Mouse (Mus musculus) layer of hippocampus, adult 2 months (tissue): Measurements from ENCODE around the gene Rgs18. TPM values are rescaled to one million over a fixed set of nuclear protein-coding genes. Genes with fewer than 3 reads are reported as not detected.

Experiments
- DNase-seq, 2 experiments: peaks; one replicate each; pipeline ENCODE4 v3.0.0; 2022; ENCODE audit warnings: low spot score in 2 of 2
- H3K27ac ChIP-seq: fragments of 200-600 bp; 2 replicates; pipeline ENCODE4 v1.8.1; 2022
- H3K4me3 ChIP-seq: fragments of 200-600 bp; 2 replicates; pipeline ENCODE4 v1.8.1; 2022; ENCODE audit warnings: mild to moderate bottlenecking
- CTCF ChIP-seq: fragments of 200-600 bp; conservative IDR thresholded peaks from 2 replicates; pipeline ENCODE4 v1.8.1; 2022; ENCODE audit warnings: antibody characterized with exemption, mild to moderate bottlenecking, moderate library complexity
- long read RNA-seq, 2 experiments: library from polyadenylated mRNA; stranded (forward); transcript quantifications; one replicate each; pipeline ENCODE4 v2.0.0; 2021; ENCODE audit warnings: borderline mapping rate in 2 of 2
- total RNA-seq, 2 experiments: library from RNA; stranded (reverse); gene quantifications; 2 replicates each; pipeline ENCODE4 v1.2.3; 2021

Rgs18 gene
- not detected for total RNA-seq
- long read RNA-seq, experiment 1 = 0 reads
- long read RNA-seq, experiment 2 = 0 reads

DNA sequence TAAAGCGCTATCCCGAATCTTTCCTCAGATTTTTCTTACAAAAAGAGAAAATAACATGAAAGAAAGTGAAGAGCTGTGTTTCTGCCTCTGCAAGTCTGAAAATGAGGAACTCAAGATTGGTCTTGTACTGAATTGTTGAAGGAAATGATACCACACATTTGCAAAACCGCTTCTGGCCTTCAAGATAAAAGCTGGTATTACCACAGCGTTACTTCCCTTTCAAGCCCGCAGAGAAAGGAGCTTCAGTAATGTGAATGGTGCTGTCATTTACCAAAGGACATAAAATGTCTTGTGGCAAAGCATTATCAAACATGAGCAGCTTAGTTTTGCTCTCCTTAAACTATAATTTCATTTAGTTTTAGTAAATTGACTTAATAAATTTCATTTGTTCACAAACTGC, at the start of gene Rgs18:
Gene Rgs18 (minus strand): TSS at position 105 of the 400 bp plus-strand sequence.
- no peak for TF ChIP-seq CTCF

DNA sequence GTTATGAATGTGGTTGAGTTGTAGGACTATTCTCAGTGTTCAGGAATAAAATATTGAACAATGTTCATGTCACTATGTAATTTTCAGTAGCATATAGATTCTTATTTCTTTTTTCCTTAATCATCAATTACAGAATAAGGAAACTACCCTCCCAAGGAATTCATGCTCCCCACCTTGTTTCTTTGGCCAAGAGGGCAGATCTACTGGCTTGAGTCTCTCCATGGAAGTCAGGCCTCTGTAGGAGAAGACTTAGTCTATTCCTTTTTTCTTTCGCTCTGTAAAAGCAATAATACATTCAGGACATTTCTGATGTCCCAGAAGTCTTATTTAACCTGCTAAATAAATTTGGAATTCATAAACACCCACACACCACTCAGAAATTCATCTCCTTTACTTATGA, 841 bp downstream of the Rgs18 start:
- Histone ChIP-seq H3K27ac (no peak overlapping the region), H3K4me3 (no peak overlapping the region)
- TF ChIP-seq CTCF = no peak
- DNase-seq = no peak

More for the DNA sequence above, at the start of gene Rgs18:
- Histone ChIP-seq H3K27ac (no peak within 1 kb of the TSS), H3K4me3 (no peak within 1 kb of the TSS)
- DNase-seq = no peak

DNA sequence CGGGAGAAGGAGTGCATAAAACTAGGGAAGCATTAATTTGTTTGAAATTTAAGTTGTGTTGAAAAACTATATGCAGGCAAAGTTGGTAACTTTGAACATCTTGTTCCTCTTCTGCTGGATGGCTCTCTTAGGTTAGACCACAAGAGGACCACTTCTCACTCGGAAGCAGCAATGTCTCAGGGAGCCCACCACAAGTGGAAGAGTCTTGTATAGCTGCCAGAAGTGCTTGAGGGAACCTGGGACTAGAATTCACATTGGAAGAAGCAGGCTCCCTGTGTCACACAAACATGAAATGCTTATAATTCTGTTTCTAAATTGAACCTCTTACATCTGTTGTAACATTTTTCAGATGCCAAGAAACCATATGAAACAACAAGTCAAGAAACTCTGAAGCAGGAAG, 9.0 kb downstream of the Rgs18 start:
- no peak for DNase-seq
- Histone ChIP-seq H3K4me3 (no peak overlapping the region), H3K27ac (no peak overlapping the region)
- TF ChIP-seq CTCF = no peak

DNA sequence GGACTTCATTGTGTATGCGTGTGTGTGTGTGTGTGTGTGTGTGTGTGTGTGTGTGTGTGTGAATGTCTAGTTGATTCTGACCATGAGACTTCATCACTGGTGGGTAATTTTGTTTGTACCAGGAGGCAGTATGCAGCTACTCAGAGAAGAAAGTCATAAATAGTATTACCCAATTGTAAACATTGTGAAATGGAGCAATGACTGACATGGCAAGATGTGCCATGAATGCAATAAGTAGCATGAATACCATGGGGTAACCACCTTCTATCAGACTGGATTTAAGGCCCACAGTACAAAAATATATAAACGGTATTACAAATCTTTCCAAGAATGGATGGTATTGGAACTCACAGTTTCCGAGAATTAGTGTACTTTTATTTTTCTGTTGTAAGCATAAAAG, 14.4 kb downstream of the Rgs18 start:
- Histone ChIP-seq H3K4me3 (no peak overlapping the region), H3K27ac (no peak overlapping the region)
- DNase-seq = no peak
- TF ChIP-seq CTCF = no peak

DNA sequence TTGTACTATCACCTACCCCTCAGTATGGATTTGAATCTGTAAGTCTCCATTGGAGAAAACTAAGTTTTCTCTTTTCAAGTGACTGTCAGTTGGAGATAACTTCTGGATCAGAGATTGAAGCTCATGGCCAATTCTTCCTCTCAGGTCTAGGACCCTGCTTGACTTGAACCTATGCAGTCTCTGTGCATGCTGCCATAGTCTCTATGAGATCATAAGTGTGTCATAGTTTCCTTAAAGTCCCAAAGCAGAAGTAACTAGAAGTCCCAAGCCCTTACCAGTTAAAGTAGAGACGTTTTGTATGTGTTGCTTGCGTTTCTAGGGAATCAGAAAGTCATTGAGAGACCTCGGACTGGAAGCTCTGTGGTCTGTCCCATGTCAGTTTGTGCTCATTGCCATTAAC, 24.5 kb downstream of the Rgs18 start:
- no peak overlapping the region for H3K4me3 ChIP-seq
- no peak overlapping the region for H3K27ac ChIP-seq
- no peak for TF ChIP-seq CTCF
- DNase-seq = no peak

DNA sequence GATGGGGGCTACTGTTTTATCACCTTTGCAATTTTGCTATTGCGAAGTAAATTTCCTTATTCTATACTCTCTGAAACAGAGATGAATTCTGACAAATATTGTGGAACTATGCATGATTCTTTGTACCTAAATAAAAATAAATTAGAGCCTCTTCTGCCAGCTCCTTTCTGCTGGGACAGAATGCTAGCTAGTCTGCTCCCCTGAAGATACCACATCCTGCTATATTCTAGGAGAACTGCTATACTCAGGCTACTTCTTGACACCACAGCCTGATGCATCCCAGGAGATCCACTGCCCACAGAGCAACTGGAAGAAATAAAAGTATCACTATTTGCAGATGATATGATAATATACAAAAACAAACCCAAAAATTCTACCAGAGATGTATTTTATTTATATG, 29.1 kb downstream of the Rgs18 start:
- DNase-seq = no peak
- H3K27ac ChIP-seq = no peak overlapping the region
- no peak for TF ChIP-seq CTCF
- no peak overlapping the region for H3K4me3 ChIP-seq

DNA sequence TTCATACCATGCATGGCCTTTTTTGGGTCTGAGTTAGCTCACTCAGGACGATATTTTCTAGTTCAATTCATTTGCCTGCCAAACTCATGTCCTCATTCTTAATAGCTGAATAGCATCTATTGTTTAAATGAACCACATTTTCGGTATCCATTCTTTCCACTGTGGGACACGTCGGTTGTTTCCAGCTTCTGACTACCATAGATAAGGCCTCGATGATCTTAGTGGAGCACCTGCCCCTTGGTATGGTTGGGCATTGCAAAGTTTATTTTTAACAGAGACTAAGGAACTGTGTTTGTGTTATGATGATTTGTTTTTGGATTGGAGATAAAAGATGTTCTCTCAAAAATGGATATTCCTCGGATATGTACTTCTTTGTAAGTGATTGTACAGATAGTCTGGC, 37.5 kb downstream of the Rgs18 start:
- no peak overlapping the region for H3K27ac ChIP-seq
- no peak overlapping the region for H3K4me3 ChIP-seq
- no peak for TF ChIP-seq CTCF
- DNase-seq = no peak

DNA sequence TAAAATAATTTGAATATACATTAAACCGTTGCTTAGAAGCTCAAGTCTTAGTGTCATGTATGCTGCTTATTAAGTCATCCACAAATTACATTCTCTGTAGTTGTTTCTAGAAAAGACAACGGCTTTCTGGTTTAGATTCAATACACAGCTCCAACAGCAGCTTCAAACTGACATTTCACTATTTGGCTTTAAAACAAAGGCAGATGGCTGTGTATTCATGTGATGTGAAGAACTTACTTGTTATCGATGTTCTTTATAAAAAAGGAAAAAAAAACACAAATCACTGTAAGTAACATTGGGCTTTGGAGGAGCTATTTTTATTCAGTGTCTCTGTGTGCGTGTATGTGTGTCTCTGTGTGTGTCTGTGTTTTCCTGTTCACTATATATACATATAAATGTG, 54.5 kb downstream of the Rgs18 start:
- H3K27ac ChIP-seq = peak overlapping the region; percentile 64; the same call in 1 of the 2 replicates
- DNase-seq = peak; percentile 13 to 40
- H3K4me3 ChIP-seq = no peak overlapping the region
- TF ChIP-seq CTCF = no peak

DNA sequence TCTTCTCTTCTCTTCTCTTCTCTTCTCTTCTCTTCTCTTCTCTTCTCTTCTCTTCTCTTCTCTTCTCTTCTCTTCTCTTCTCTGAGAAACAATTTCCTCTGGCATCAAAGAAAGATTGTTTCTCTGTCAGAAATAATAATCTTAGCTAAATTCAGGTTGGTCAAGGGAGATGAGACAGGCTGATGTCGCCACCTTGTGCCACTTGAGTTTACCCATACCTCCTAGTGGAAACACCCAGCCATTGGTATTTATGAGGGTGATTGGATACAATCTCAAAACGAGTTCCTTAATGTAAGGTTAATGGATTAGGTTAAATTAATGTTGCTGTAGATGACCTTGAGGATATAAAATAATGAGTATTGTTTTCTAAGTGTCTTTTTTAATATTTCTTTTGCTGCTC, 70.9 kb downstream of the Rgs18 start:
- no peak for DNase-seq
- peak; percentile 41 for TF ChIP-seq CTCF
- H3K27ac ChIP-seq = no peak overlapping the region
- H3K4me3 ChIP-seq = no peak overlapping the region

Other genes starting within 250 kb of the Rgs18 start
- gene Rgs21, start 207.8 kb downstream of the Rgs18 start, total RNA-seq = not detected